Mouse (Mus musculus): ENCODE results near the gene Slco3a1. TPM values are rescaled to one million over a fixed set of nuclear protein-coding genes. Genes with fewer than 3 reads are reported as not detected.

Slco3a1 gene
- total RNA-seq, 2 experiments from 2014 or later: 56.4 to 64.2 TPM

DNA sequence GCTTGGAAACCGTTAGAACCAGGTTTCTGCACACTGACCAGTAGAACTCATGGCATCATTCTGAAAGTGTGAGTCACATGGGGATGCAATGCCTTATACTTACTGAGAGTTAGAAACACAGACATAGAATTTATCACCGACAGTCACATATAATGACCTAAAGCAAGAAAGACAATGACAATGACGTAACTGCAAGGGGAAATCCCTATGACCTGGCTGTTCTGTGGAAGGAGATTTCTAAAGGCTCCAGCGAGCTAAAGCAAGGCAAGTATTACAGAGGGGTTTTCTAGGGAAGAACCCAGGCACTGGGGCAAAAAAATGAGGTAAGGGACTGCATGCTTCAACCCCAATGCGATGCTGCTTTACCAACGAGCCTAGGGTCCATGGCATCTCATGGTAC lies 26.9 kb downstream of the Slco3a1 start:
- no peak for DNase-seq

- DNase-seq: no peak
Measured at GRCm38 (mm10) chr7:74526030-74526429, 28.6 kb downstream of the Slco3a1 start.

DNA sequence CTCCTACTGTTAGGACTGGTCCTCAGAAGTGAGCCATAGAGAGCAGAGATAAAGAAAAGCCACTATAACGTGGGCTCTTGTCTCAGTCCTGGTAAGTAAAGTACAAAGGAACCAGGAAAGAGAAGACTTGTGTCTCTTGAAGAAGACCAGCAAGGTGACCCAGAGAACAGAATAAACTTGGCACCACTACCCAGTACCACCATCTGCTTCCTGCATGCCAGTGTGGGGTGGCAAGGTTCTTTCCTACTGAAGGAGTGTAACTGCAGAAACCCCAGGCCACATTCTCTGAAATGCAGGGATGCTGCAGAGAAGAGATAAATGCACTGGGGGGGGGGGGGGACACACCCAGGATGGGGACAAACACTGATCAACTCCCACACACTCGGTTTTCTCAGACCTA lies 29.0 kb downstream of the Slco3a1 start:
- no peak for DNase-seq

GRCm38 (mm10) chr7:74524188-74524971 lies 30.2 kb downstream of the Slco3a1 start:
- no peak for DNase-seq

- DNase-seq: no peak
Measured at GRCm38 (mm10) chr7:74523086-74523485, 31.5 kb downstream of the Slco3a1 start.

GRCm38 (mm10) chr7:74522260-74522659 lies 32.3 kb downstream of the Slco3a1 start:
- DNase-seq: no peak

DNA sequence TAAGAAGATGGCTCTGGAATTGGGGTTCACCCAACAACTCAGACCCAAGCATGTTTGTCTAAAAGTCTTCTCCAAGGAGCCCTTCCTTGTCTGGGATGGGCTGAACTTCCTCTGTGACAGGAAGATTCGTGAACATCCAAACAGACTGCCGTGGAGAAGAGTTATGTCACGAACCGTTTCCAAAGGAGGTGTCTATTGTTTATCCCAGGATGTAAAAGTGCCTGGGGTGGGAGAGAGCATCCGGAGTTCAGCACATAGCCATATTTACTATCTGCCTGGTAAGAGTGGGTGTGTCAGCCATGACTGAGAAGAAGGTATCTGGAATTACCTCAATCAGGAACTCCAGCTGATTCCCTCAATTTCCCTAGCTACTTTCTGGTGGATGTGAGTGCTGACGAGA lies 35.2 kb downstream of the Slco3a1 start:
- no peak for DNase-seq

DNA sequence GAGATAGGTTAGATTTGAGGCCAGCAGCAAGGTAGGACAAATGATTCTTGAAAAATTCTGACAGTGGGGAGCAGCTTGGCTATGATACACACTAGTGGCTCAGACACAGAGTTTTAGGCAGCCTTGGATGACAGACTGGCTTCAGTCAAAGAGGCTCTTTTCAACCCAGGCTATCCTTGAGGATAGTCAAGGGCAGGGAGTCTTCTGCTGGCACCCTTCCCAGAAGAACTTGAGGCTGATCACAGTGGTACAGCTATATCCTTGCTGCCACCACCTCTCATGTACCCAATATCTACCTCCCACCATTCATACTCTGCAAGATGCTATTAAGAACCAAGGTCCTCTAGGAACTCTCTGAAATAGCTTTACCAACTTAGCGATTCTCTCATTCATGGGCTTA lies 35.8 kb downstream of the Slco3a1 start:
- DNase-seq: no peak

DNA sequence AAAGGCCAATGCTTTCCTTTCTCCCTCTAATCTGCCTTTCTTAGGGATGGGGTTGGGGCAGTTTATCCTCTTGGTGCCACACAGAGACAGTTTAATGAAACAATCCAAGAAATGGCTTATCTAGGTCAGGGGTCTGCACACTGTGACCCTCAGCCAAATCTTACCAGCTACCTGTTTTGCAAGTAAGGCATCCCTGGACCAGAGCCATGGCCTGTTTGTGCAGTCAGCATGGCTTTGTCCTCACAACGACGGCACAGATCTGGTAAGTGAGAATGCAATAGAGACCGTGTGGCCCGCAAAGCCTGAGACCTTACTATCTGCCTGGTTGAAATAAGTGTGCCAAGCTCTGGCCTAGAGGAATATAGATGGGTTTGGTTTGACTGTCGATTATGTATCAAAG lies 36.3 kb downstream of the Slco3a1 start:
- no peak for DNase-seq

GRCm38 (mm10) chr7:74510676-74511075 lies 43.9 kb downstream of the Slco3a1 start:
- no peak for DNase-seq

DNA sequence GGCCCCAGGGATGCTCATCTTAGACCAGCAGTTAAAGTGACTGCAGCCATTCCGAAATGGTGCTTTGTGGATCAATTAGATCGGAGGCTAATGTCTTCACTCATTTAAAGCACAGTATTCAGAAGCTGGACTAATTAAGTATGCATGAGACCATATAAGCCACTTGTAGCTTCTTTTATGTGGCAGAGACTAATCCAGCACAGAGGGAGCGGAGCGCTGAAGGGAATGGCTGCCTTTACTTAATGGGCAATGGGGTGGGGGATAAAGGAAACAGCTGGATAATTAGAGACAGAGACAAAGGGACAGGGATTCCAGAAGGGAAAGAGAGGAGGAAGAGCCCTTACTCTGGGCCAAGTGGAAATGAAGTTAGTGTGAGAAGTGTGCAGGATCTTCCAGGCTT lies 46.4 kb downstream of the Slco3a1 start:
- DNase-seq: no peak

- no peak for DNase-seq
Measured at GRCm38 (mm10) chr7:74506856-74507255, 47.7 kb downstream of the Slco3a1 start.

DNA sequence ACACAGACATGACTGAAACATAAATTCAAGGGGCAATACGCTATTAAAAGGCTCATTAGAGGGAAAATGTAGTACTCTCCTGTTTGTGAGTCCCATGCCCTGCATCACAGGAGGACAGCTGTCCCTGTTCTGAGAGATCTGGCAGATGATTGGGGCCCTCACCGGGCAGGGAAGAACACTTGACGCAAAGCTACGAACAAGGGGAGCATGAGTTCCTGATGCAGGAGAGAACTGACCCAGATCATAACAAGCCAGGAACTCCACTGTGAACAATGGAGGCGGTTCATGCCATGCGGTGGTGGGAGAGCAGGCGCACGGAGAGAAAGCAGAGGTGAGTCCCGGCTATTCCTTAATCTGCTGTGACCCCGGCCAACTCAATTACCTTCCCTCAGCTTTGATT lies 48.9 kb downstream of the Slco3a1 start:
- no peak for DNase-seq

GRCm38 (mm10) chr7:74501187-74501586 lies 53.4 kb downstream of the Slco3a1 start:
- DNase-seq: no peak

DNA sequence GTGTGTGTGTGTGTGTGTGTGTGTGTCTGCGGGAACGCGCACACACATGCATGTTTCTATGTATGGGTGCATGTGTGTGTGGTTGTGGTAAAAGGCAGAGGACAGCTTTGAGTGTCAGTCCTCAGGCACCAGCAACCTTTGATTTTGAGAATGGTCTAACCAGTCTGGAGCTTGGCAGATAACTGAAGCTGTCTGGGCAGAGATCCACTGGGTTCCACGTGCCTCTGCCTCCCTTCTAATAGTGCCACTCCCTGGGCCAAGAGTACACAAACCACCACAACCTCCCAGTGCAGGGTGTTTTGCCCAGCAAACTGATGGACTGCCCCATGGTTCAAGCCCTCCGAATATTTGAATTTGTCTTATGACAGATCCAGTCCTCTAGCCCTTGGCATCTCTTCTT lies 55.1 kb downstream of the Slco3a1 start:
- no peak for DNase-seq

DNA sequence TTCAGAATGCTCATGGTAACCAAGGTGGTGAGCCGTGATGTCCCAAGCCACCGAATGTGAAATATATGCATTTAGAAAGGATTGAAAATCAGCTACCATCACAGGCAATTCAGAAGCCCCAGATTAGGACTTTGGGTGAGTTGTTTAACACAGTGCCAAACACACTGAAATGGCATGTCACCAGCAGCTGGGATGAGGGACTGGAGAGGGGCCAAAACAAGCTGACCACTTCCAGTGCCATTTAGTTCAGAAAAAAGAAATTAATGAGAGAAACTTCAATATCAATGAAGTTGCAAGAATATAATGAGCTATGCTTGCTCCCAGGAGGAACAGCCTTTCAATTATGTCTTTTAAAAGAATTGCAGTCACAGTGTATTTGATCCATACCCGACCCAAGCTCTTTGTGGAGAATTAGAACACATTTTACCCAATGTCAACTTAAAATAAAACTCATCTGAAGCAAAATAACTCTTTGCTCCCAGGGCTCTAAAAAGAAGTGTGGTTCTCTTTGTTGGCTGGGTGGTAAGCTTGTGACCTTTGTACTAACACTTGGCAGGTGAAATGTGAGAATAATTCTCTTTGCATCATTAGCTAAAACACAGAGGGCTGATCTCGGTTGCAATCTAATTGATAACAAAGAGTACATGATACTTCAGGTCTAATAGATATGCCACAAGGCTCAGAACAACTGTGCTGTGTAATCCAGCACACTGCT lies 56.2 kb downstream of the Slco3a1 start:
- no peak for DNase-seq

GRCm38 (mm10) chr7:74497203-74497602 lies 57.4 kb downstream of the Slco3a1 start:
- no peak for DNase-seq

- DNase-seq: no peak
Measured at GRCm38 (mm10) chr7:74495451-74495850, 59.1 kb downstream of the Slco3a1 start.

- DNase-seq: no peak
Measured at GRCm38 (mm10) chr7:74493775-74494174, 60.8 kb downstream of the Slco3a1 start.

DNA sequence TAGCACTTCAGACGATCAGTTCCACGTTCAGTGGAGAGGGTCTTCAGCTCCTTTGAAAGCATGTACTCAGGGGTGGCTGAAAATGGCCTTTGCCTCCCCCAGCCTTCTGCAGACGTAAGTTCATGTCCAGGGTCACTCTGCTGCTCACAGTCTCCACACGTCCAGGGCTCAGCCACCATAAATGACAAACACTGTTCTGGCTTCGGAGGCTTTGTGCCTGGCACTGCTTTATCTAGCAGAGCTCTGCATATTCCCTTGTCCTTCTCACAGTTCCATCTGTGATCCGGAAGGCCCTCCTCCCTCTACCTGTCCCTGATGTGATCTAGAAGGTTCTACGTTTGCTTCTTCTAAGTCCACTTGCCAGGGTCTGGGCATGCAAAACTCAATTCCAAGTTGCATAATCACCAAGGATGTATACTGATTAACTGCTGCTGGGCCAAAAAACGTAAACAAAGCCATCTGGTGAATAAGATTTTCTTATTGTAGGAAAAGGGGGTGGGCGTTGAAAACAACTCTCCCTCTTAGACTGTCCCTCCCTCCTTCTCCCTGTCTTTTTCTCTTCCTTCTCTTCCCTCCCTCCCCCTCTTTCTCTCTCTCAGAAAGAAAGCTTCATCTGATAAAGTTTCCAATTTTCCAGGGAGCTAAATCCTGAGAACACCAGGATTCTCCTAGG lies 62.8 kb downstream of the Slco3a1 start:
- DNase-seq: no peak

- DNase-seq: no peak
Measured at GRCm38 (mm10) chr7:74488141-74488540, 66.4 kb downstream of the Slco3a1 start.

GRCm38 (mm10) chr7:74487727-74488126 lies 66.9 kb downstream of the Slco3a1 start:
- no peak for DNase-seq

- no peak for DNase-seq
Measured at GRCm38 (mm10) chr7:74486083-74486482, 68.5 kb downstream of the Slco3a1 start.

DNA sequence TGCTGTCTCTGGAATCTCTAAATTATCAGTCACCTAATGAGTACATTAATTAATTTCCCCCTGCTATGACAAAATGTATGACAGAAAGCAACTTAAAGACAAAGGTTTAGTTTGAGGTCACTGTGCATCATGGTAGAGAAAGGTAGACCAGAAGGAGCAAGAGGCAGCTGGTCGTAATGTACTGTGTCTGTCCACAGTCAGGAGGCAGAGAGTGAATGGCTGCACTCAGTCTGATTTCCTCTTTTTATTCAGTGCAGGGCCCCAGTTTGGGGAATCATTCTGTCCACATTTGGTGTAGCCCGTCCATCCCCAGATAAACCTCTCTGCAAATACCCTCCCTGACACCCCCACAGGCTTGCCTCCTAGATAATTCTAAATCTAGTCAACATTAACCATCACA lies 68.9 kb downstream of the Slco3a1 start:
- DNase-seq: no peak

Measured in layer of hippocampus, postnatal 36 days (tissue).